Mouse (Mus musculus): Measurements from ENCODE around the gene Rps7. TPM values are rescaled to one million over a fixed set of nuclear protein-coding genes. Genes with fewer than 3 reads are reported as not detected.

The Rps7 gene
- total and polyA plus RNA-seq, 2 experiments: 137 to 441 TPM

DNA sequence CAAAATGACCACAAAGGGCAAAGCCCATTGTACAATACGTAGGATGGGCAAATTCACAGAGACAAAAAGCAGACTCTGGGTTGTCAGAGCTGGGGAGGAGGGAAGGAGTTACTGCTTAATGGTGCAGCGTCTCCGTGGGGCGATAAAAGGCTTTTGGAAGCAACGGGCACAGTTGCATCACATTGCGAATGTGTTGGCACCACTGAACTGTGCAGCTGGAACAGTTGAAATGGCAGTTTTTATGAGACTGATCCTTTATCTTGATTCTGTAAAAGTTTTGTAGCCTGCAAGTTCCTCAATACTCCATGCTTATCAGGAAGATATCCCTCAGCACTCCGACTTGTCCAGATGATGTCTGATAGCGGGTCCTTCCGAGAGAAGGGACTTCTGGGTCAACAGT is 38.1 kb downstream of the Rps7 start:
- H3K4me1 ChIP-seq (ENCODE audit: control insufficient read depth, insufficient read depth, low read length): no peaks in the 10 kb centered on the region
- no peak for TF ChIP-seq POLR2A (IDR thresholded peaks at IDR 0.05; ENCODE audit: extremely low read depth, insufficient read depth, low read length)
- no peak for TF ChIP-seq CTCF (IDR thresholded peaks at IDR 0.05; ENCODE audit: low read depth, low read length)
- no peak overlapping the region for H3K4me3 ChIP-seq (ENCODE audit: insufficient read depth, low read depth, low read length)
- H3K9ac ChIP-seq (ENCODE audit: low read depth, low read length): no peak overlapping the region
- no peak overlapping the region for H3K27ac ChIP-seq (replicated peaks; ENCODE audit: insufficient read depth, low read depth, low read length)
- H3K36me3 ChIP-seq (ENCODE audit: control insufficient read depth, insufficient read depth, low read length): no peaks in the 10 kb centered on the region
- no peaks in the 10 kb centered on the region for H3K79me2 ChIP-seq (ENCODE audit: control insufficient read depth, insufficient read depth, low read length)
- WGBS: 86% methylated on average over 9 of the region's 9 CpGs
- DNase-seq (ENCODE audit: extremely low read depth, low read depth, low spot score): no peak
- no peaks in the 10 kb centered on the region for H3K27me3 ChIP-seq (ENCODE audit: control insufficient read depth, insufficient read depth, low read length)

GRCm38 (mm10) chr12:28596851-28597250 is 38.9 kb downstream of the Rps7 start:
- Histone ChIP-seq H3K4me1 (ENCODE audit: control insufficient read depth, insufficient read depth, low read length) (no peaks in the 10 kb centered on the region), H3K27ac (replicated peaks; ENCODE audit: insufficient read depth, low read depth, low read length) (no peak overlapping the region), H3K79me2 (ENCODE audit: control insufficient read depth, insufficient read depth, low read length) (no peaks in the 10 kb centered on the region), H3K27me3 (ENCODE audit: control insufficient read depth, insufficient read depth, low read length) (no peaks in the 10 kb centered on the region), H3K36me3 (ENCODE audit: control insufficient read depth, insufficient read depth, low read length) (no peaks in the 10 kb centered on the region), H3K4me3 (ENCODE audit: insufficient read depth, low read depth, low read length) (no peak overlapping the region), H3K9ac (ENCODE audit: low read depth, low read length) (no peak overlapping the region)
- no peak for TF ChIP-seq POLR2A (IDR thresholded peaks at IDR 0.05; ENCODE audit: extremely low read depth, insufficient read depth, low read length)
- TF ChIP-seq CTCF (IDR thresholded peaks at IDR 0.05; ENCODE audit: low read depth, low read length): no peak
- no peak for DNase-seq (ENCODE audit: extremely low read depth, low read depth, low spot score)

DNA sequence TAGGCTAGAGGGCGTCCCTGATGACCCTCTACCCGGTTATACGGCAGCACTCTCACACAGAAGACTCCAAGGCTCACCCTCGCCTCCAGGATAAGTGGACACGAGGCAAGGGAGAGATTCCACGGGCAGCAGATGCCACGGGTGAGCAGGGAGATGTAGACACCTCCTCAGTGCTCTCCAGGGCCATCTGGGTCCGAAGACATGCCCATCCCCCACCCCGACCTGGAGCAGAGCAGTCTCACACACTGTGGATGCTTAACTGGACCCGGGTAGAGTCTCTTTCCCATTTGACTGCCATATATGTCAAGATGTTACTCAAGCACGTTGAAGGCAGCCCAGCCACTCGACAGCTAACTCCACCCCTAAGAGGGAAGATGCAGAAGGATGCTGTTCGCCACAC is 45.3 kb downstream of the Rps7 start:
- H3K36me3 ChIP-seq (ENCODE audit: control insufficient read depth, insufficient read depth, low read length): no peaks in the 10 kb centered on the region

DNA sequence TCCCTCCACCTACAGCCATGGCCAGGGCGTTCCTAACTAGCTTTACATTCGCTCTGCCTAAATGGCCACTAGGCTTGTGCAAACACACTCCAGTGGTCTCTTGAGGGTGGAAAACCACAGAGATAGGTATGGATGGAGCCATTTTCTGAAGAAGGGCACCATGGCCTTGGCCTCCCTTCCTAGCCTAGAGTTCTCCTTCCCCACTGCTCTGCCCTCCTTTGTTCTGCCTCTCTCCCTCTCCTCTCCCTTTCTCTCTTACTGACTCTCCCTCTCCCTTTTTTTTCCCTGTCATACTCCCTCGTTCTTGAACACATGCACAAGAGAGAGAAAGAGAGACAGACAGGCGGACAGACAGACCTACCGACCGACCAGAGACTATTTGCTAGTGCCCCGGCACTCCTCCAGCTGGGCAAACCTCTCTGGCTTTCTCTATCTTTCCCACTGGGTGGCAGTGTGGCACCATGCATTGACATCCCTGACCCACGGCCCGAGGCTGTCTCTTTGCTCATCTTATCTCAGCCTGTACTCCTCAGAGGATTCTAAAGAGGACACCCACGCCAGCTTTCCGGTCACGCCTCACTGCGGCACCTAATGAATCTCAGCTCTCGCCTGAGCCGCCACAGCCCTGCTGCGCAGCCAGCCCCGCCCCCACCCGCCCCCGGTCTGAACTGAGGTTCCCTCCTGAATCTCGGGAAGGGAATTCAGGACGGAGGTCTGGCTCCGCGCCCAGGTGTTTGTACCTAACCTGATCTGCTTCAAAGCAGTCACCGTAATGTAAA is 46.5 kb downstream of the Rps7 start:
- Histone ChIP-seq H3K4me3 (ENCODE audit: insufficient read depth, low read depth, low read length) (peak overlapping the region; percentile 26; the same call in 1 of the 2 replicates), H3K27ac (replicated peaks; ENCODE audit: insufficient read depth, low read depth, low read length) (no peak overlapping the region), H3K27me3 (ENCODE audit: control insufficient read depth, insufficient read depth, low read length) (no peaks in the 10 kb centered on the region), H3K4me1 (ENCODE audit: control insufficient read depth, insufficient read depth, low read length) (no peaks in the 10 kb centered on the region), H3K36me3 (ENCODE audit: control insufficient read depth, insufficient read depth, low read length) (no peaks in the 10 kb centered on the region), H3K9ac (ENCODE audit: low read depth, low read length) (no peak overlapping the region), H3K79me2 (ENCODE audit: control insufficient read depth, insufficient read depth, low read length) (no peaks in the 10 kb centered on the region)
- WGBS: 9% methylated on average over 24 of the region's 24 CpGs
- DNase-seq (ENCODE audit: extremely low read depth, low read depth, low spot score): peak; percentile 61
- peak; percentile 95 for TF ChIP-seq CTCF (IDR thresholded peaks at IDR 0.05; ENCODE audit: low read depth, low read length)
- no peak for TF ChIP-seq POLR2A (IDR thresholded peaks at IDR 0.05; ENCODE audit: extremely low read depth, insufficient read depth, low read length)

More for the DNA sequence above, 45.3 kb downstream of the Rps7 start:
- 28% methylated on average over 13 of the region's 13 CpGs for WGBS
- Histone ChIP-seq H3K9ac (ENCODE audit: low read depth, low read length) (no peak overlapping the region), H3K27ac (replicated peaks; ENCODE audit: insufficient read depth, low read depth, low read length) (no peak overlapping the region), H3K4me1 (ENCODE audit: control insufficient read depth, insufficient read depth, low read length) (no peaks in the 10 kb centered on the region), H3K4me3 (ENCODE audit: insufficient read depth, low read depth, low read length) (no peak overlapping the region), H3K79me2 (ENCODE audit: control insufficient read depth, insufficient read depth, low read length) (no peaks in the 10 kb centered on the region), H3K27me3 (ENCODE audit: control insufficient read depth, insufficient read depth, low read length) (no peaks in the 10 kb centered on the region)
- DNase-seq (ENCODE audit: extremely low read depth, low read depth, low spot score): no peak
- TF ChIP-seq POLR2A (IDR thresholded peaks at IDR 0.05; ENCODE audit: extremely low read depth, insufficient read depth, low read length) (no peak), CTCF (IDR thresholded peaks at IDR 0.05; ENCODE audit: low read depth, low read length) (no peak)

DNA sequence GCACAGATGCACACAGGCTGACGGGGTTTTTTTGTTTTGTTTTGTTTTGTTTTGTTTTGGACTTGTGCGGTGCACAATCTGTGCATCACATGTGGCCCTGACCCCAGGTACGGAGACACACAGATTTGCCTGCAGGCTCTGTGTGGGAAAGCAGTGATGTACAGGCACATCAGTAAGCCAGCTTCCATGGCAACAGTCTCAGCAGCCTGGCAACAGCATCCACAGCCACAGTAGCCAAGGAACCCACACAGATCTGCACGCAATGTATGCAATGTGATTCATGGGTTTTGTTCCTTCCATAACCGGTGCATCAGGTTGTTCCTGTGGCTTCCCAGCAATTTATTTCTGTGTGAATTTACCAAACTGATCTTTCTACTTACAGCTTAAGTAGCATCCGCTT is 47.8 kb downstream of the Rps7 start:
- Histone ChIP-seq H3K9ac (ENCODE audit: low read depth, low read length) (no peak overlapping the region), H3K36me3 (ENCODE audit: control insufficient read depth, insufficient read depth, low read length) (no peaks in the 10 kb centered on the region), H3K4me3 (ENCODE audit: insufficient read depth, low read depth, low read length) (no peak overlapping the region), H3K4me1 (ENCODE audit: control insufficient read depth, insufficient read depth, low read length) (no peaks in the 10 kb centered on the region), H3K79me2 (ENCODE audit: control insufficient read depth, insufficient read depth, low read length) (no peaks in the 10 kb centered on the region), H3K27me3 (ENCODE audit: control insufficient read depth, insufficient read depth, low read length) (no peaks in the 10 kb centered on the region), H3K27ac (replicated peaks; ENCODE audit: insufficient read depth, low read depth, low read length) (no peak overlapping the region)
- 86% methylated on average over 6 of the region's 6 CpGs for WGBS
- TF ChIP-seq CTCF (IDR thresholded peaks at IDR 0.05; ENCODE audit: low read depth, low read length): no peak
- no peak for TF ChIP-seq POLR2A (IDR thresholded peaks at IDR 0.05; ENCODE audit: extremely low read depth, insufficient read depth, low read length)
- DNase-seq (ENCODE audit: extremely low read depth, low read depth, low spot score): no peak

- H3K9ac ChIP-seq (ENCODE audit: low read depth, low read length): no peak overlapping the region
- no peaks in the 10 kb centered on the region for H3K36me3 ChIP-seq (ENCODE audit: control insufficient read depth, insufficient read depth, low read length)
- WGBS: 40% methylated on average over 3 of the region's 3 CpGs
- H3K27me3 ChIP-seq (ENCODE audit: control insufficient read depth, insufficient read depth, low read length): no peaks in the 10 kb centered on the region
- no peak for DNase-seq (ENCODE audit: extremely low read depth, low read depth, low spot score)
- TF ChIP-seq CTCF (IDR thresholded peaks at IDR 0.05; ENCODE audit: low read depth, low read length) (no peak), POLR2A (IDR thresholded peaks at IDR 0.05; ENCODE audit: extremely low read depth, insufficient read depth, low read length) (no peak)
- H3K4me3 ChIP-seq (ENCODE audit: insufficient read depth, low read depth, low read length): no peak overlapping the region
- H3K79me2 ChIP-seq (ENCODE audit: control insufficient read depth, insufficient read depth, low read length): no peaks in the 10 kb centered on the region
- H3K4me1 ChIP-seq (ENCODE audit: control insufficient read depth, insufficient read depth, low read length): no peaks in the 10 kb centered on the region
- no peak overlapping the region for H3K27ac ChIP-seq (replicated peaks; ENCODE audit: insufficient read depth, low read depth, low read length)
Observed at GRCm38 (mm10) chr12:28584036-28584435, 51.7 kb downstream of the Rps7 start.

Data from liver, adult 2 months (tissue).